Mouse (Mus musculus) gastrocnemius, adult 18-20 months (tissue): Measurements from ENCODE around the gene Ppm1n. TPM values are rescaled to one million over a fixed set of nuclear protein-coding genes. Genes with fewer than 3 reads are reported as not detected.

Experiments
- total RNA-seq, 2 experiments: library from RNA; stranded (reverse); gene quantifications; 2 replicates each; pipeline ENCODE4 v1.2.3; 2021

The Ppm1n gene
- total RNA-seq, 2 experiments from 2014 or later, result 0.30 to 0.36 TPM

Other genes starting within 250 kb of the Ppm1n start
- gene Rsph6a, start 225.4 kb downstream of the Ppm1n start, total RNA-seq, result not detected
- 10 to 100 TPM; 33.8 to 39.1 TPM for gene Dmwd, start 203.8 kb downstream of the Ppm1n start, total RNA-seq
- 100 to 1,000 TPM; 232 to 265 TPM for gene Dmpk, start 196.2 kb downstream of the Ppm1n start, total RNA-seq
- gene Six5, start 185.5 kb downstream of the Ppm1n start, total RNA-seq, result 1 to 10 TPM; 1.7 to 2.1 TPM
- gene Gm4969, start 161.7 kb downstream of the Ppm1n start, total RNA-seq, result not detected
- gene Fbxo46, start 160.2 kb downstream of the Ppm1n start, total RNA-seq, result 1 to 10 TPM; 2.2 to 2.6 TPM
- gene Qpctl, start 130.8 kb downstream of the Ppm1n start, total RNA-seq, result 1 to 10 TPM; 1.9 to 2.0 TPM
- gene Snrpd2, start 130.3 kb downstream of the Ppm1n start, total RNA-seq, result 10 to 100 TPM; 50.5 to 55.4 TPM
- not detected for gene Gipr, start 113.9 kb downstream of the Ppm1n start, total RNA-seq
- gene Eml2, start 103.6 kb downstream of the Ppm1n start, total RNA-seq, result 10 to 100 TPM; 13.9 to 15.0 TPM
- gene Gpr4, start 67.5 kb downstream of the Ppm1n start, total RNA-seq, result 1 to 10 TPM; 1.3 to 3.3 TPM
- gene Opa3, start 51.7 kb downstream of the Ppm1n start, total RNA-seq, result 10 to 100 TPM; 41.3 to 47.1 TPM
- 10 to 100 TPM; 11.6 to 22.2 TPM for gene Vasp, start 8.2 kb downstream of the Ppm1n start, total RNA-seq
- 1,000 to 10,000 TPM; 1,025 to 1,102 TPM for gene Rtn2, start 2.6 kb upstream of the Ppm1n start, total RNA-seq
- gene Fosb, start 30.0 kb upstream of the Ppm1n start, total RNA-seq, result 1 to 10 TPM in 1 of 2 experiments, under 1 TPM in 1; 0.57 to 2.5 TPM
- gene Ercc1, start 64.7 kb upstream of the Ppm1n start, total RNA-seq, result 10 to 100 TPM; 30.0 to 30.8 TPM
- gene Cd3eap, start 79.4 kb upstream of the Ppm1n start, total RNA-seq, result 10 to 100 TPM; 10.8 to 11.4 TPM
- 1 to 10 TPM; 3.6 to 5.3 TPM for gene Ppp1r13l, start 79.7 kb upstream of the Ppm1n start, total RNA-seq
- 10 to 100 TPM in 1 of 2 experiments, 1 to 10 TPM in 1; 9.0 to 10.6 TPM for gene Ercc2, start 101.9 kb upstream of the Ppm1n start, total RNA-seq
- under 1 TPM in 1 of 2 experiments, not detected in 1; 0.21 TPM for gene Klc3, start 124.0 kb upstream of the Ppm1n start, total RNA-seq
- gene Ckm, start 124.7 kb upstream of the Ppm1n start, total RNA-seq, result over 10,000 TPM; 37,972 to 42,859 TPM
- 10 to 100 TPM; 18.5 to 20.8 TPM for gene Mark4, start 178.8 kb upstream of the Ppm1n start, total RNA-seq
- 1 to 10 TPM in 1 of 2 experiments, under 1 TPM in 1; 0.57 to 1.5 TPM for gene Exoc3l2, start 183.3 kb upstream of the Ppm1n start, total RNA-seq
- 1 to 10 TPM; 1.9 to 2.2 TPM for gene Bloc1s3, start 228.3 kb upstream of the Ppm1n start, total RNA-seq
- 1 to 10 TPM; 9.0 to 9.4 TPM for gene Trappc6a, start 228.3 kb upstream of the Ppm1n start, total RNA-seq
- gene Nkpd1, start 237.8 kb upstream of the Ppm1n start, total RNA-seq, result not detected